Mouse (Mus musculus) kidney, embryonic 14.5 days (tissue): Measurements from ENCODE around the gene Uqcr10. TPM values are rescaled to one million over a fixed set of nuclear protein-coding genes. Genes with fewer than 3 reads are reported as not detected.

Experiments used
- ATAC-seq: fragments of 200-750 bp; cut with Nextera tagmentation; 2 replicates; pipeline ENCODE4 v1.8.0; 2017; ENCODE audit warnings: moderate number of reproducible peaks, mild to moderate bottlenecking, moderate TSS enrichment, moderate library complexity; ENCODE audit not compliant: low FRiP score, low TSS enrichment
- H3K27ac ChIP-seq: fragments of 300-500 bp; sonication (generic); 2 replicates; pipeline ENCODE4 v1.5.1; 2014; ENCODE audit warnings: low read depth, mild to moderate bottlenecking, low read length, moderate library complexity, mixed read lengths
- H3K27me3 ChIP-seq: fragments of 300-500 bp; sonication (generic); 2 replicates; pipeline ENCODE4 v1.6.1; 2014; ENCODE audit warnings: mild to moderate bottlenecking, low read length; ENCODE audit not compliant: control insufficient read depth, insufficient read depth
- H3K36me3 ChIP-seq: fragments of 300-500 bp; sonication (generic); 2 replicates; pipeline ENCODE4 v1.6.1; 2014; ENCODE audit warnings: low read length, mixed read lengths; ENCODE audit not compliant: control insufficient read depth, insufficient read depth
- H3K4me1 ChIP-seq: fragments of 300-500 bp; sonication (generic); 2 replicates; pipeline ENCODE4 v1.6.1; 2014; ENCODE audit warnings: low read length, mixed read lengths; ENCODE audit not compliant: control insufficient read depth, insufficient read depth
- H3K4me2 ChIP-seq: fragments of 300-500 bp; sonication (generic); replicated peaks from 2 replicates; pipeline ENCODE4 v1.6.1; 2014; ENCODE audit warnings: low read depth, mild to moderate bottlenecking, low read length
- H3K4me3 ChIP-seq: fragments of 300-500 bp; sonication (generic); 2 replicates; pipeline ENCODE4 v1.5.1; 2014; ENCODE audit warnings: mild to moderate bottlenecking, low read length
- H3K9ac ChIP-seq: fragments of 300-500 bp; sonication (generic); 2 replicates; pipeline ENCODE4 v1.6.1; 2014; ENCODE audit warnings: low read depth, mild to moderate bottlenecking, low read length, moderate library complexity
- H3K9me3 ChIP-seq: fragments of 300-500 bp; sonication (generic); 2 replicates; pipeline ENCODE4 v1.6.1; 2016; ENCODE audit warnings: low read length; ENCODE audit not compliant: control insufficient read depth
- WGBS: fragments of 180-500 bp; shearing (Covaris S2); extraction: QIAGEN DNeasy Blood & Tissue Kit; methylation state at CpG from one replicate; pipeline ENCODE4 v1.1.7; 2014; 5-methylcytosine and 5-hydroxymethylcytosine counted together
- polyA plus RNA-seq: library from polyadenylated mRNA; unstranded; fragments of >200 nt; fragmentation: Nextera tagmentation; extraction: Ambion mirVana; gene quantifications from 2 replicates; pipeline ENCODE4 v1.2.1, GENCODE M21; 2014

Gene Uqcr10
- polyA plus RNA-seq, 1 experiment from 2014 or later = 800 TPM

GRCm38 (mm10) chr11:4703688-4704071 is 462 bp downstream of the Uqcr10 start:
- Histone ChIP-seq H3K36me3 (peaks cover 12% of the 10 kb centered on the region), H3K4me1 (peaks cover 5% of the 10 kb centered on the region; the same call in 1 of the 2 replicates), H3K9me3 (no peaks in the 10 kb centered on the region), H3K4me2 (peak overlapping the region; percentile 66), H3K4me3 (peak overlapping the region; percentile 68), H3K27ac (peak overlapping the region; percentile 33; the same call in 1 of the 2 replicates), H3K27me3 (no peaks in the 10 kb centered on the region), H3K9ac (peak overlapping the region; percentile 67)
- 4% methylated on average over 12 of the region's 12 CpGs for WGBS
- ATAC-seq = 0 out of 2 replicates have a peak, but pooled peaks have one; percentile 2

DNA sequence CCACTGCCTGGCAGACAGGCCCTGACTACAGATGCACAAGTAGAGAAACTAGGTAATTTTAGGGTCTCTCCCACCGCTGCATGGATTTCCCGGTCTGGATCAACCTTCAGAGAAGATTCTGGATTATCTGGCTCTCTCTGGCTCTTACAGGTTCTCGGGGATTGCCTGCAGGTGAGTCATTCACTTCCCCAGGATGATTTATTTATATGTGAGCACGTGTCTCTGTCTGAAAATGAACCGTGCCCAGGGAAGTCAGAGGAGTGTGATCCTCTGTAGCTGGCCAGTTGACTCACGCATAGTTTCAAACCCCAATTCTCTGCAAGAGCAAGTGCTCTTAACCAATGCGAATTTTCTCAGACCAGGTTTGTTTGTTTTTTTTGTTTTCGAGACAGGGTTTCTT is 3.4 kb downstream of the Uqcr10 start:
- no peak for ATAC-seq
- Histone ChIP-seq H3K4me1 (peaks cover 5% of the 10 kb centered on the region; the same call in 1 of the 2 replicates), H3K4me3 (no peak overlapping the region), H3K27ac (no peak overlapping the region), H3K27me3 (no peaks in the 10 kb centered on the region), H3K9ac (no peak overlapping the region), H3K4me2 (no peak overlapping the region), H3K36me3 (peaks cover 12% of the 10 kb centered on the region), H3K9me3 (no peaks in the 10 kb centered on the region)
- WGBS = 83% methylated on average over 8 of the region's 8 CpGs

- H3K4me1 ChIP-seq = no peaks in the 10 kb centered on the region
- 39% methylated on average over 7 of the region's 7 CpGs for WGBS
- no peak for ATAC-seq
- peaks cover 12% of the 10 kb centered on the region for H3K36me3 ChIP-seq
- H3K4me2 ChIP-seq = no peak overlapping the region
- no peak overlapping the region for H3K27ac ChIP-seq
- no peak overlapping the region for H3K9ac ChIP-seq
- H3K9me3 ChIP-seq = peaks cover 3% of the 10 kb centered on the region; the same call in 1 of the 2 replicates
- H3K4me3 ChIP-seq = no peak overlapping the region
- H3K27me3 ChIP-seq = no peaks in the 10 kb centered on the region
Observed at GRCm38 (mm10) chr11:4697043-4697983, 6.8 kb downstream of the Uqcr10 start.

DNA sequence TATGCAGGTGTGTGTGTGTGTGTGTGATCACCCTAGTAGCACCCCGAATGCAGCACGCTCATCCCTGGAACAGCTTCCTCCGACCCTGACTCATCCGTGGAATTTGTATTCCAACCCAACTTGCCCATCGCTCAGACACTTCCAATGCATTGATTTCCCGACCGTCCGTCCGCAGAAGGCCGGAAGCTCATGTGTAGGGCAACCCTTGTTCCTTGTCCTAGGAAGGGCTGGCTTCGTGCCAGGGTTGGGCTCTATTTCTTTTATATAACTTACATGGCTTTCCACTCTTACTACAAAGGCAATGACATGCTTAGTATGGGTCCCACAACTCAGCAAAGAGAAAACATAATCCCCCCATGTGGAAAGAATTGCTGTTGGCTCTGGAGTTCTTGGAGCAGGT is 12.0 kb downstream of the Uqcr10 start:
- Histone ChIP-seq H3K27me3 (no peaks in the 10 kb centered on the region), H3K27ac (no peak overlapping the region), H3K4me2 (no peak overlapping the region), H3K4me1 (no peaks in the 10 kb centered on the region), H3K4me3 (no peak overlapping the region), H3K36me3 (no peaks in the 10 kb centered on the region), H3K9ac (no peak overlapping the region), H3K9me3 (peaks cover 3% of the 10 kb centered on the region; the same call in 1 of the 2 replicates)
- 93% methylated on average over 11 of the region's 11 CpGs for WGBS
- no peak for ATAC-seq

- no peak overlapping the region for H3K4me3 ChIP-seq
- no peak overlapping the region for H3K27ac ChIP-seq
- 70% methylated on average over 10 of the region's 10 CpGs for WGBS
Observed at GRCm38 (mm10) chr11:4691213-4691612, 12.9 kb downstream of the Uqcr10 start.

GRCm38 (mm10) chr11:4690353-4690752 is 13.8 kb downstream of the Uqcr10 start:
- Histone ChIP-seq H3K9me3 (peaks cover 3% of the 10 kb centered on the region; the same call in 1 of the 2 replicates), H3K27ac (no peak overlapping the region), H3K4me1 (no peaks in the 10 kb centered on the region), H3K27me3 (no peaks in the 10 kb centered on the region), H3K4me2 (no peak overlapping the region), H3K36me3 (no peaks in the 10 kb centered on the region), H3K4me3 (no peak overlapping the region), H3K9ac (no peak overlapping the region)
- 82% methylated on average over 7 of the region's 7 CpGs for WGBS
- no peak for ATAC-seq

More at GRCm38 (mm10) chr11:4691213-4691612, 12.9 kb downstream of the Uqcr10 start:
- H3K4me1 ChIP-seq = no peaks in the 10 kb centered on the region
- no peaks in the 10 kb centered on the region for H3K36me3 ChIP-seq
- H3K9me3 ChIP-seq = peaks cover 3% of the 10 kb centered on the region; the same call in 1 of the 2 replicates
- no peak overlapping the region for H3K9ac ChIP-seq
- H3K27me3 ChIP-seq = no peaks in the 10 kb centered on the region
- no peak overlapping the region for H3K4me2 ChIP-seq
- ATAC-seq = no peak

- no peak for ATAC-seq
- no peak overlapping the region for H3K4me2 ChIP-seq
- H3K27ac ChIP-seq = no peak overlapping the region
- peaks cover 1% of the 10 kb centered on the region; the same call in 1 of the 2 replicates for H3K36me3 ChIP-seq
- no peaks in the 10 kb centered on the region for H3K27me3 ChIP-seq
- H3K4me3 ChIP-seq = no peak overlapping the region
- no peak overlapping the region for H3K9ac ChIP-seq
- H3K4me1 ChIP-seq = no peaks in the 10 kb centered on the region
- WGBS = 45% methylated on average over 11 of the region's 11 CpGs
- H3K9me3 ChIP-seq = no peaks in the 10 kb centered on the region
Observed at GRCm38 (mm10) chr11:4688632-4689380, 15.3 kb downstream of the Uqcr10 start.

DNA sequence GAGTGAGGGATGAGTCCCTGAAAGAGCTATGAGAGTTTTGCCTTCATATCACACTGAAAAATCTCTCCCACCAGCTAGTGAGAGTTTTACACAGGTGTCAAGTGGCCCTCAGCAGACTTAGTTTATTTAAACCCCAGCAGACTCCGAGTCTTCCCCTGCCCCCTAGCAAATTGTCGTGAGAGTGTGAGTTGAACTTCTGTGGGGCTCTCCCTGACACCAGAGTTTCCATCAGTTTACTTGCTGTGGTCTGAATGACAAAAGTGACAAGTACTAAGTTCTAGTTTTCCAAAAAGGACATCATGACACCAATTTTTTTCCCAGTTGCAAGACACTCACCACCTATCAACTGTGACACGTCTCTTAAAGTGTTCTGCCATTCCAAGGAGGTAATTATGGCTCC is 16.3 kb downstream of the Uqcr10 start:
- ATAC-seq = no peak
- Histone ChIP-seq H3K9me3 (no peaks in the 10 kb centered on the region), H3K4me3 (no peak overlapping the region), H3K9ac (no peak overlapping the region), H3K27ac (no peak overlapping the region), H3K27me3 (no peaks in the 10 kb centered on the region), H3K36me3 (peaks cover 10% of the 10 kb centered on the region), H3K4me2 (no peak overlapping the region), H3K4me1 (no peaks in the 10 kb centered on the region)
- 23% methylated on average over 3 of the region's 3 CpGs for WGBS
